24 mouse cellular contexts compared by ENCODE assay signal in the genomic region with DNA sequence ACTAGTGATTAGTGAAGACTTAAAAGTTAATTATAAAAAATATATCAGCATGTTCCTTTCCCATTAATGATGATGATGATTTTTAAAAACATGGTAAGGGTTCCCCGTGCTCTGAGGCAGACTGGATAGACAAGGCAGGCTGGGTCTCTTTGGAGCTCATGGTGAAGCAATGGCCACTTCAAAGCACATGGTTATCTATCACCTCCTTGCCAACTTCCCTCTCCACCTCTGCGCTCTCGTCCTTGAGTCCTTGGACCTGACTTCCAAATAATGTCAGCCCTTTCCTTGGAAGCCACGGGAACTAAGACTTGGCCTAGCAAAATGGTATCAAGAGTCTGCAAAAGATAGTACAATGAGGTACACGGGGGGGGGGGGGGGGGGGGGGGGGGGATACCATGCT.
"Had no signal": no experiment of that assay in that cellular context is flagged by ENCODE, and none has a peak within 500 bp of the region (broad histone marks: within the 10 kb centered on the region; RNA-seq: fewer than 3 reads in every experiment).

No protein-coding gene starts in this region.

- H3K4me3 ChIP-seq: embryonic facial prominence, embryonic 12.5 days; embryonic facial prominence, embryonic 13.5 days; embryonic facial prominence, embryonic 15.5 days; erythroblast, embryonic 14.5 days; forebrain, embryonic 10.5 days; forebrain, embryonic 12.5 days; forebrain, embryonic 13.5 days; forebrain, embryonic 15.5 days; gastrocnemius, adult 2 months; heart, adult 2 months had no signal

- DNase-seq: cerebellum, adult 8-10 months; cerebellum, adult 9-11 months; cerebellum, postnatal 10 days; embryo, embryonic 11 days; forebrain, postnatal 0 days; gastrocnemius, adult 2 months; gastrocnemius, postnatal 10 days; gastrocnemius, postnatal 14 days; gastrocnemius, postnatal 25 days; gastrocnemius, postnatal 36 days; heart, adult 11 months; heart, adult 18-20 months; heart, adult 2 months had no signal

- ATAC-seq: forebrain, embryonic 13.5 days; forebrain, embryonic 14.5 days; forebrain, embryonic 15.5 days; forebrain, embryonic 16.5 days; forebrain, postnatal 0 days had no signal

- H3K27ac ChIP-seq: embryonic facial prominence, embryonic 12.5 days; embryonic facial prominence, embryonic 13.5 days; embryonic facial prominence, embryonic 15.5 days; forebrain, embryonic 10.5 days; forebrain, embryonic 12.5 days; forebrain, embryonic 13.5 days; forebrain, embryonic 15.5 days; gastrocnemius, adult 2 months; heart, adult 2 months had no signal

- H3K9me3 ChIP-seq: embryonic facial prominence, embryonic 10.5 days; embryonic facial prominence, embryonic 12.5 days; embryonic facial prominence, embryonic 13.5 days; embryonic facial prominence, embryonic 15.5 days; forebrain, embryonic 10.5 days; forebrain, embryonic 12.5 days; forebrain, embryonic 13.5 days; forebrain, embryonic 15.5 days had no signal

- H3K4me2 ChIP-seq: embryonic facial prominence, embryonic 12.5 days; embryonic facial prominence, embryonic 13.5 days; embryonic facial prominence, embryonic 15.5 days; forebrain, embryonic 12.5 days; forebrain, embryonic 13.5 days; forebrain, embryonic 15.5 days had no signal

- H3K9ac ChIP-seq: embryonic facial prominence, embryonic 12.5 days; embryonic facial prominence, embryonic 13.5 days; embryonic facial prominence, embryonic 15.5 days; forebrain, embryonic 12.5 days; forebrain, embryonic 13.5 days; forebrain, embryonic 15.5 days; forebrain, postnatal 0 days had no signal

- H3K27me3 ChIP-seq: embryonic facial prominence, embryonic 12.5 days; embryonic facial prominence, embryonic 13.5 days; embryonic facial prominence, embryonic 15.5 days; forebrain, embryonic 15.5 days had no signal

- H3K36me3 ChIP-seq: embryonic facial prominence, embryonic 10.5 days; embryonic facial prominence, embryonic 12.5 days; embryonic facial prominence, embryonic 13.5 days; embryonic facial prominence, embryonic 15.5 days; forebrain, embryonic 10.5 days; forebrain, embryonic 12.5 days; forebrain, embryonic 15.5 days had no signal
